Mouse (Mus musculus) midbrain, embryonic 16.5 days (tissue): ENCODE measurements around the gene Ccser2. TPM values are rescaled to one million over a fixed set of nuclear protein-coding genes. Genes with fewer than 3 reads are reported as not detected.

Experiments
- ATAC-seq: fragments of 200-750 bp; cut with Nextera tagmentation; 2 replicates; pipeline ENCODE4 v1.8.0; 2017; ENCODE audit warnings: moderate TSS enrichment
- H3K27ac ChIP-seq: fragments of 300-500 bp; sonication (generic); 2 replicates; pipeline ENCODE4 v1.5.1; 2014; ENCODE audit warnings: mild to moderate bottlenecking, low read length, mixed read lengths
- H3K27me3 ChIP-seq: fragments of 300-500 bp; sonication (generic); 2 replicates; pipeline ENCODE4 v1.6.1; 2014; ENCODE audit warnings: low read depth, low read length, mixed read lengths; ENCODE audit not compliant: control insufficient read depth, insufficient read depth
- H3K36me3 ChIP-seq: fragments of 300-500 bp; sonication (generic); 2 replicates; pipeline ENCODE4 v1.6.1; 2014; ENCODE audit warnings: mild to moderate bottlenecking, low read length, moderate library complexity, mixed read lengths; ENCODE audit not compliant: control insufficient read depth, insufficient read depth
- H3K4me1 ChIP-seq: fragments of 300-500 bp; sonication (generic); 2 replicates; pipeline ENCODE4 v1.6.1; 2014; ENCODE audit warnings: mild to moderate bottlenecking, low read length, mixed read lengths; ENCODE audit not compliant: control insufficient read depth, insufficient read depth
- H3K4me2 ChIP-seq: fragments of 300-500 bp; sonication (generic); 2 replicates; pipeline ENCODE4 v1.6.1; 2014; ENCODE audit warnings: mild to moderate bottlenecking, low read length, mixed read lengths
- H3K4me3 ChIP-seq: fragments of 300-500 bp; sonication (generic); 2 replicates; pipeline ENCODE4 v1.5.1; 2014; ENCODE audit warnings: low read depth, mild to moderate bottlenecking, low read length, moderate library complexity, mixed read lengths
- H3K9ac ChIP-seq: fragments of 300-500 bp; sonication (generic); 2 replicates; pipeline ENCODE4 v1.6.1; 2014; ENCODE audit warnings: low read depth, low read length, mixed read lengths
- H3K9me3 ChIP-seq: fragments of 300-500 bp; sonication (generic); replicated peaks from 2 replicates; pipeline ENCODE4 v1.6.1; 2014; ENCODE audit warnings: mild to moderate bottlenecking, low read length, mixed read lengths; ENCODE audit not compliant: control insufficient read depth, poor library complexity, severe bottlenecking
- WGBS: fragments of 180-500 bp; shearing (Covaris S2); extraction: QIAGEN DNeasy Blood & Tissue Kit; methylation state at CpG from one replicate; pipeline ENCODE4 v1.1.7; 2014; 5-methylcytosine and 5-hydroxymethylcytosine counted together
- polyA plus RNA-seq: library from polyadenylated mRNA; unstranded; fragments of >200 nt; fragmentation: Nextera tagmentation; extraction: Ambion mirVana; gene quantifications from 2 replicates; pipeline ENCODE4 v1.2.1, GENCODE M21; 2015

Gene Ccser2
- polyA plus RNA-seq, 1 experiment from 2014 or later = 92.9 TPM

- no peak for ATAC-seq
- H3K4me1 ChIP-seq = no peaks in the 10 kb centered on the region
- H3K4me3 ChIP-seq = no peak overlapping the region
- no peaks in the 10 kb centered on the region for H3K27me3 ChIP-seq
- H3K9me3 ChIP-seq = no peaks in the 10 kb centered on the region
- no peak overlapping the region for H3K27ac ChIP-seq
- H3K9ac ChIP-seq = no peak overlapping the region
- no peaks in the 10 kb centered on the region for H3K36me3 ChIP-seq
- H3K4me2 ChIP-seq = no peak overlapping the region
Observed at GRCm38 (mm10) chr14:36989784-36990183, 21.2 kb upstream of the Ccser2 start.

- H3K4me2 ChIP-seq = no peak overlapping the region
- H3K4me1 ChIP-seq = no peaks in the 10 kb centered on the region
- H3K4me3 ChIP-seq = no peak overlapping the region
- no peaks in the 10 kb centered on the region for H3K36me3 ChIP-seq
- no peaks in the 10 kb centered on the region for H3K9me3 ChIP-seq
- ATAC-seq = no peak
- H3K9ac ChIP-seq = no peak overlapping the region
- H3K27me3 ChIP-seq = no peaks in the 10 kb centered on the region
- H3K27ac ChIP-seq = no peak overlapping the region
- 87% methylated on average over 3 of the region's 3 CpGs for WGBS
Observed at GRCm38 (mm10) chr14:36985693-36986092, 17.1 kb upstream of the Ccser2 start.

GRCm38 (mm10) chr14:36975019-36975418 lies 6.4 kb upstream of the Ccser2 start:
- Histone ChIP-seq H3K27ac (no peak overlapping the region), H3K27me3 (no peaks in the 10 kb centered on the region), H3K9me3 (no peaks in the 10 kb centered on the region), H3K9ac (no peak overlapping the region), H3K36me3 (no peaks in the 10 kb centered on the region), H3K4me3 (no peak overlapping the region), H3K4me1 (no peaks in the 10 kb centered on the region), H3K4me2 (no peak overlapping the region)
- ATAC-seq = no peak
- WGBS = 83% methylated on average over 3 of the region's 3 CpGs

- Histone ChIP-seq H3K4me2 (no peak overlapping the region), H3K4me3 (no peak overlapping the region), H3K27ac (no peak overlapping the region), H3K9ac (no peak overlapping the region), H3K9me3 (no peaks in the 10 kb centered on the region), H3K4me1 (peaks cover 12% of the 10 kb centered on the region), H3K27me3 (no peaks in the 10 kb centered on the region), H3K36me3 (no peaks in the 10 kb centered on the region)
- 91% methylated on average over 4 of the region's 4 CpGs for WGBS
- no peak for ATAC-seq
Observed at GRCm38 (mm10) chr14:36971211-36971610, 2.6 kb upstream of the Ccser2 start.

GRCm38 (mm10) chr14:36969861-36970420 lies 1.4 kb upstream of the Ccser2 start:
- no peaks in the 10 kb centered on the region for H3K36me3 ChIP-seq
- no peak for ATAC-seq
- no peak overlapping the region for H3K27ac ChIP-seq
- no peak overlapping the region for H3K9ac ChIP-seq
- WGBS = 86% methylated on average over 3 of the region's 3 CpGs
- peaks cover 21% of the 10 kb centered on the region for H3K4me1 ChIP-seq
- no peaks in the 10 kb centered on the region for H3K27me3 ChIP-seq
- H3K4me3 ChIP-seq = no peak overlapping the region
- no peaks in the 10 kb centered on the region for H3K9me3 ChIP-seq
- no peak overlapping the region for H3K4me2 ChIP-seq

- peak overlapping the region; percentile 76 for H3K4me3 ChIP-seq
- ATAC-seq = peak; percentile 86
- H3K4me2 ChIP-seq = peak overlapping the region; percentile 56
- no peaks in the 10 kb centered on the region for H3K9me3 ChIP-seq
- no peaks in the 10 kb centered on the region for H3K27me3 ChIP-seq
- peaks cover 21% of the 10 kb centered on the region for H3K4me1 ChIP-seq
- H3K27ac ChIP-seq = peak overlapping the region; percentile 92
- peak overlapping the region; percentile 98 for H3K9ac ChIP-seq
- no peaks in the 10 kb centered on the region for H3K36me3 ChIP-seq
- WGBS = under 1% methylated on average over 38 of the region's 49 CpGs
Observed at GRCm38 (mm10) chr14:36968076-36968627, 425 bp downstream of the Ccser2 start.

- no peak for ATAC-seq
- peaks cover 21% of the 10 kb centered on the region for H3K4me1 ChIP-seq
- H3K27ac ChIP-seq = no peak overlapping the region
- H3K36me3 ChIP-seq = no peaks in the 10 kb centered on the region
- no peak overlapping the region for H3K4me3 ChIP-seq
- WGBS = 54% methylated on average over 3 of the region's 3 CpGs
- no peaks in the 10 kb centered on the region for H3K9me3 ChIP-seq
- H3K9ac ChIP-seq = no peak overlapping the region
- H3K4me2 ChIP-seq = no peak overlapping the region
- no peaks in the 10 kb centered on the region for H3K27me3 ChIP-seq
Observed at GRCm38 (mm10) chr14:36965421-36965820, 3.2 kb downstream of the Ccser2 start.

GRCm38 (mm10) chr14:36962477-36962876 lies 6.1 kb downstream of the Ccser2 start:
- WGBS = 90% methylated on average over 2 of the region's 2 CpGs
- Histone ChIP-seq H3K27me3 (no peaks in the 10 kb centered on the region), H3K4me2 (no peak overlapping the region), H3K9ac (no peak overlapping the region), H3K9me3 (no peaks in the 10 kb centered on the region), H3K4me1 (peaks cover 18% of the 10 kb centered on the region), H3K4me3 (no peak overlapping the region), H3K36me3 (no peaks in the 10 kb centered on the region), H3K27ac (no peak overlapping the region)
- ATAC-seq = no peak

- Histone ChIP-seq H3K4me2 (no peak overlapping the region), H3K36me3 (no peaks in the 10 kb centered on the region), H3K27ac (no peak overlapping the region), H3K9ac (no peak overlapping the region), H3K27me3 (no peaks in the 10 kb centered on the region), H3K9me3 (no peaks in the 10 kb centered on the region), H3K4me1 (no peaks in the 10 kb centered on the region), H3K4me3 (no peak overlapping the region)
- ATAC-seq = no peak
- WGBS = 97% methylated on average over 6 of the region's 6 CpGs
Observed at GRCm38 (mm10) chr14:36957719-36958118, 10.9 kb downstream of the Ccser2 start.
